Mouse (Mus musculus) spleen, postnatal 14 days (tissue): ENCODE measurements around the gene Prkar1a.

Source experiments
- DNase-seq, 2 experiments: peaks; one replicate each; pipeline ENCODE4 v3.0.0; 2021 to 2022; ENCODE audit warnings: low spot score in 2 of 2

The Prkar1a gene

GRCm38 (mm10) chr11:109705336-109706054 is 56.3 kb downstream of the Prkar1a start:
- no peak for DNase-seq

- DNase-seq = no peak
Observed at GRCm38 (mm10) chr11:109706055-109706412, 56.8 kb downstream of the Prkar1a start.

GRCm38 (mm10) chr11:109706586-109706985 is 57.4 kb downstream of the Prkar1a start:
- no peak for DNase-seq

GRCm38 (mm10) chr11:109707442-109707841 is 58.2 kb downstream of the Prkar1a start:
- DNase-seq = no peak

GRCm38 (mm10) chr11:109708786-109709185 is 59.6 kb downstream of the Prkar1a start:
- DNase-seq = no peak

GRCm38 (mm10) chr11:109709501-109709900 is 60.3 kb downstream of the Prkar1a start:
- DNase-seq = no peak

- no peak for DNase-seq
Observed at GRCm38 (mm10) chr11:109714341-109715247, 65.4 kb downstream of the Prkar1a start.

GRCm38 (mm10) chr11:109715311-109715781 is 66.1 kb downstream of the Prkar1a start:
- DNase-seq = no peak

- DNase-seq = no peak
Observed at GRCm38 (mm10) chr11:109716981-109717380, 67.8 kb downstream of the Prkar1a start.

GRCm38 (mm10) chr11:109717448-109717847 is 68.2 kb downstream of the Prkar1a start:
- no peak for DNase-seq

GRCm38 (mm10) chr11:109717966-109718895 is 69.0 kb downstream of the Prkar1a start:
- DNase-seq = no peak
